Mouse (Mus musculus) right cerebral cortex, postnatal 10 days (tissue): ENCODE data around the gene Entpd5.
"Not testable (repeated sequence)": the region's sequence is repeated elsewhere in the genome, so short reads cannot be mapped to it uniquely, and the experiment has no call there.

Experiments
- DNase-seq, 2 experiments: peaks; one replicate each; pipeline ENCODE4 v3.0.0; 2021; ENCODE audit warnings: low spot score in 2 of 2

Entpd5 gene

GRCm38 (mm10) chr12:84399135-84399534 lies 9.7 kb downstream of the Entpd5 start:
- no peak for DNase-seq

- no peak for DNase-seq
Measured at GRCm38 (mm10) chr12:84398629-84399028, 10.2 kb downstream of the Entpd5 start.

- DNase-seq: no peak
Measured at GRCm38 (mm10) chr12:84397685-84398084, 11.1 kb downstream of the Entpd5 start.

GRCm38 (mm10) chr12:84396947-84397679 lies 11.7 kb downstream of the Entpd5 start:
- no peak for DNase-seq

GRCm38 (mm10) chr12:84393847-84394246 lies 15.0 kb downstream of the Entpd5 start:
- DNase-seq: no peak

- DNase-seq: no peak
Measured at GRCm38 (mm10) chr12:84392681-84393080, 16.1 kb downstream of the Entpd5 start.

- no peak for DNase-seq
Measured at GRCm38 (mm10) chr12:84390336-84390735, 18.5 kb downstream of the Entpd5 start.

GRCm38 (mm10) chr12:84388774-84389400 lies 19.9 kb downstream of the Entpd5 start:
- DNase-seq: no peak

- no peak for DNase-seq
Measured at GRCm38 (mm10) chr12:84388097-84388496, 20.7 kb downstream of the Entpd5 start.

- DNase-seq: no peak
Measured at GRCm38 (mm10) chr12:84385408-84385807, 23.4 kb downstream of the Entpd5 start.

- DNase-seq: peak in 1 of 2 experiments; percentile 38
Measured at GRCm38 (mm10) chr12:84384644-84385081, 24.2 kb downstream of the Entpd5 start.

GRCm38 (mm10) chr12:84382369-84382768 lies 26.5 kb downstream of the Entpd5 start:
- no peak for DNase-seq

GRCm38 (mm10) chr12:84373831-84374481 lies 34.9 kb downstream of the Entpd5 start:
- DNase-seq: peak in 1 of 2 experiments; percentile 33

GRCm38 (mm10) chr12:84371647-84372046 lies 37.2 kb downstream of the Entpd5 start:
- no peak for DNase-seq

- DNase-seq: no peak
Measured at GRCm38 (mm10) chr12:84366971-84367370, 41.9 kb downstream of the Entpd5 start.

GRCm38 (mm10) chr12:84365137-84365536 lies 43.7 kb downstream of the Entpd5 start:
- no peak for DNase-seq

GRCm38 (mm10) chr12:84364291-84364690 lies 44.5 kb downstream of the Entpd5 start:
- no peak for DNase-seq

GRCm38 (mm10) chr12:84362872-84363271 lies 46.0 kb downstream of the Entpd5 start:
- no peak for DNase-seq

- DNase-seq: peak; percentile 98 to 99
Measured at GRCm38 (mm10) chr12:84361555-84362489, 47.0 kb downstream of the Entpd5 start, which contains the start of the genes Coq6 and Fam161b. Coq6 (plus strand) TSS chr12:84361657. Fam161b (minus strand) TSS chr12:84361833.

- DNase-seq: not testable (repeated sequence)
Measured at GRCm38 (mm10) chr12:84358699-84359098, 50.1 kb downstream of the Entpd5 start.

GRCm38 (mm10) chr12:84347192-84347591 lies 61.6 kb downstream of the Entpd5 start:
- DNase-seq: no peak
